Mouse (Mus musculus) lung, postnatal 10 days (tissue): ENCODE measurements at regions not wholly inside any gene's neighbourhood (a gene's known extent, or its start where the extent isn't known, plus 50 kb on each side); places are given as distances from the start of the nearest gene placed in this dataset.
A peak's percentile ranks its signal among the peaks of the same experiment; 100 is the strongest.
"Not testable (repeated sequence)": the region's sequence is repeated elsewhere in the genome, so short reads cannot be mapped to it uniquely, and the experiment has no call there.

ENCODE experiments used
- DNase-seq: peaks from one replicate; pipeline ENCODE4 v3.0.0; 2021

GRCm38 (mm10) chr13:111860931-111861330 is 52.1 kb upstream of the Map3k1 start:
- no peak for DNase-seq

- DNase-seq: no peak
These were observed 53.5 kb upstream of the Map3k1 start for GRCm38 (mm10) chr13:111862316-111862715.

- DNase-seq: no peak
These were observed 57.2 kb upstream of the Map3k1 start for GRCm38 (mm10) chr13:111865956-111866355.

- DNase-seq: no peak
These were observed 58.5 kb upstream of the Map3k1 start for GRCm38 (mm10) chr13:111867261-111867660.

GRCm38 (mm10) chr13:111867763-111868725 is 59.3 kb upstream of the Map3k1 start:
- DNase-seq: peak; percentile 75

GRCm38 (mm10) chr13:111868947-111869346 is 60.2 kb upstream of the Map3k1 start:
- no peak for DNase-seq

- DNase-seq: no peak
These were observed 61.1 kb upstream of the Map3k1 start for GRCm38 (mm10) chr13:111869771-111870437.

GRCm38 (mm10) chr13:111870505-111870904 is 61.7 kb upstream of the Map3k1 start:
- DNase-seq: no peak

GRCm38 (mm10) chr13:111871672-111872410 is 63.0 kb upstream of the Map3k1 start:
- no peak for DNase-seq

GRCm38 (mm10) chr13:111874330-111874729 is 65.5 kb upstream of the Map3k1 start:
- DNase-seq: no peak

- DNase-seq: no peak
These were observed 67.6 kb upstream of the Map3k1 start for GRCm38 (mm10) chr13:111876404-111876803.

- no peak for DNase-seq
These were observed 68.1 kb upstream of the Map3k1 start for GRCm38 (mm10) chr13:111876847-111877246.

GRCm38 (mm10) chr13:111883768-111884566 is 75.2 kb upstream of the Map3k1 start:
- DNase-seq: not testable (repeated sequence)

- no peak for DNase-seq
These were observed 82.0 kb upstream of the Map3k1 start for GRCm38 (mm10) chr13:111890792-111891191.

- DNase-seq: no peak
These were observed 83.3 kb upstream of the Map3k1 start for GRCm38 (mm10) chr13:111892141-111892540.

GRCm38 (mm10) chr13:111893221-111893713 is 84.5 kb upstream of the Map3k1 start:
- DNase-seq: no peak

- peak; percentile 35 for DNase-seq
These were observed 86.1 kb upstream of the Map3k1 start for GRCm38 (mm10) chr13:111894804-111895478.

- DNase-seq: peak; percentile 7
These were observed 87.5 kb upstream of the Map3k1 start for GRCm38 (mm10) chr13:111896279-111896678.

- no peak for DNase-seq
These were observed 94.6 kb upstream of the Map3k1 start for GRCm38 (mm10) chr13:111903361-111903760.

GRCm38 (mm10) chr13:111903931-111904330 is 95.1 kb upstream of the Map3k1 start:
- DNase-seq: no peak

GRCm38 (mm10) chr13:111904616-111905212 is 95.9 kb upstream of the Map3k1 start:
- DNase-seq: peak; percentile 12
